Mouse (Mus musculus) stomach, embryonic 15.5 days (tissue): ENCODE data around the gene Glo1. TPM values are rescaled to one million over a fixed set of nuclear protein-coding genes. Genes with fewer than 3 reads are reported as not detected.

Experiments used
- ATAC-seq: fragments of 200-750 bp; cut with Nextera tagmentation; 2 replicates; pipeline ENCODE4 v1.8.0; 2017; ENCODE audit warnings: low read depth, moderate number of reproducible peaks, moderate TSS enrichment; ENCODE audit not compliant: insufficient read depth, low FRiP score
- H3K27ac ChIP-seq: fragments of 300-500 bp; sonication (generic); 2 replicates; pipeline ENCODE4 v1.5.1; 2015; ENCODE audit warnings: mild to moderate bottlenecking, inconsistent platforms
- H3K27me3 ChIP-seq: fragments of 300-500 bp; sonication (generic); replicated peaks from 2 replicates; pipeline ENCODE4 v1.6.1; 2015; ENCODE audit warnings: inconsistent platforms
- H3K36me3 ChIP-seq: fragments of 300-500 bp; sonication (generic); 2 replicates; pipeline ENCODE4 v1.6.1; 2015; ENCODE audit warnings: inconsistent platforms
- H3K4me1 ChIP-seq: fragments of 300-500 bp; sonication (generic); 2 replicates; pipeline ENCODE4 v1.6.1; 2015; ENCODE audit warnings: inconsistent platforms
- H3K4me2 ChIP-seq: fragments of 300-500 bp; sonication (generic); 2 replicates; pipeline ENCODE4 v1.6.1; 2015; ENCODE audit warnings: mild to moderate bottlenecking, inconsistent platforms
- H3K4me3 ChIP-seq: fragments of 300-500 bp; sonication (generic); replicated peaks from 2 replicates; pipeline ENCODE4 v1.5.1; 2015; ENCODE audit warnings: inconsistent platforms
- H3K9ac ChIP-seq: fragments of 300-500 bp; sonication (generic); 2 replicates; pipeline ENCODE4 v1.6.1; 2015; ENCODE audit warnings: inconsistent platforms
- H3K9me3 ChIP-seq: fragments of 300-500 bp; sonication (generic); 2 replicates; pipeline ENCODE4 v1.6.1; 2016; ENCODE audit warnings: inconsistent platforms
- WGBS: fragments of 180-500 bp; shearing (Covaris S2); methylation state at CpG from one replicate; pipeline ENCODE4 v1.1.7; 2015; 5-methylcytosine and 5-hydroxymethylcytosine counted together
- polyA plus RNA-seq: library from polyadenylated mRNA; unstranded; fragments of >200 nt; fragmentation: Nextera tagmentation; extraction: Ambion mirVana; gene quantifications from 2 replicates; pipeline ENCODE4 v1.2.1, GENCODE M21; 2015

Glo1 gene
- polyA plus RNA-seq, 1 experiment from 2014 or later, result 221 TPM

GRCm38 (mm10) chr17:30575121-30575904 lies 51.4 kb downstream of the Glo1 start:
- Histone ChIP-seq H3K4me1 (peaks cover 17% of the 10 kb centered on the region; the same call in 1 of the 2 replicates), H3K4me3 (peak overlapping the region; percentile 83), H3K9me3 (no peaks in the 10 kb centered on the region), H3K27me3 (no peaks in the 10 kb centered on the region), H3K9ac (peak overlapping the region; percentile 73), H3K4me2 (peak overlapping the region; percentile 64), H3K27ac (peak overlapping the region; percentile 92), H3K36me3 (no peaks in the 10 kb centered on the region)
- 3% methylated on average over 35 of the region's 35 CpGs for WGBS
- ATAC-seq, result no peak

- Histone ChIP-seq H3K27ac (no peak overlapping the region), H3K4me1 (peaks cover 22% of the 10 kb centered on the region; the same call in 1 of the 2 replicates), H3K27me3 (no peaks in the 10 kb centered on the region), H3K4me2 (peak overlapping the region; percentile 64; the same call in 1 of the 2 replicates), H3K9me3 (no peaks in the 10 kb centered on the region), H3K9ac (no peak overlapping the region), H3K4me3 (peak overlapping the region; percentile 83), H3K36me3 (no peaks in the 10 kb centered on the region)
- 64% methylated on average over 8 of the region's 8 CpGs for WGBS
- no peak for ATAC-seq
Measured at GRCm38 (mm10) chr17:30574783-30575075, 51.9 kb downstream of the Glo1 start.

GRCm38 (mm10) chr17:30573990-30574782 lies 52.5 kb downstream of the Glo1 start:
- Histone ChIP-seq H3K9me3 (no peaks in the 10 kb centered on the region), H3K27me3 (no peaks in the 10 kb centered on the region), H3K36me3 (no peaks in the 10 kb centered on the region), H3K4me1 (peaks cover 24% of the 10 kb centered on the region; the same call in 1 of the 2 replicates), H3K27ac (no peak overlapping the region), H3K4me3 (peak overlapping the region; percentile 83; the same call in 1 of the 2 replicates), H3K4me2 (0 out of 2 replicates have a peak overlapping the region, but pooled peaks have one; percentile 64), H3K9ac (no peak overlapping the region)
- WGBS, result 60% methylated on average over 8 of the region's 8 CpGs
- ATAC-seq, result no peak

GRCm38 (mm10) chr17:30570971-30571370 lies 55.7 kb downstream of the Glo1 start:
- no peaks in the 10 kb centered on the region for H3K36me3 ChIP-seq
- H3K4me2 ChIP-seq, result no peak overlapping the region
- 43% methylated on average over 3 of the region's 3 CpGs for WGBS
- no peak overlapping the region for H3K27ac ChIP-seq
- no peak overlapping the region for H3K4me3 ChIP-seq
- H3K9me3 ChIP-seq, result no peaks in the 10 kb centered on the region
- H3K9ac ChIP-seq, result no peak overlapping the region
- H3K27me3 ChIP-seq, result no peaks in the 10 kb centered on the region
- H3K4me1 ChIP-seq, result peaks cover 20% of the 10 kb centered on the region; the same call in 1 of the 2 replicates
- ATAC-seq, result no peak

- H3K27ac ChIP-seq, result no peak overlapping the region
- H3K27me3 ChIP-seq, result no peaks in the 10 kb centered on the region
- H3K9ac ChIP-seq, result no peak overlapping the region
- ATAC-seq, result peak; percentile 63; the same call in 1 of the 2 replicates
- H3K4me3 ChIP-seq, result no peak overlapping the region
- 33% methylated on average over 8 of the region's 8 CpGs for WGBS
- H3K9me3 ChIP-seq, result no peaks in the 10 kb centered on the region
- no peaks in the 10 kb centered on the region for H3K36me3 ChIP-seq
- peaks cover 20% of the 10 kb centered on the region; the same call in 1 of the 2 replicates for H3K4me1 ChIP-seq
- no peak overlapping the region for H3K4me2 ChIP-seq
Measured at GRCm38 (mm10) chr17:30570173-30570572, 56.5 kb downstream of the Glo1 start.

GRCm38 (mm10) chr17:30568473-30568872 lies 58.2 kb downstream of the Glo1 start:
- no peak for ATAC-seq

GRCm38 (mm10) chr17:30564971-30565370 lies 61.7 kb downstream of the Glo1 start:
- 85% methylated on average over 7 of the region's 7 CpGs for WGBS
- Histone ChIP-seq H3K27me3 (no peaks in the 10 kb centered on the region), H3K4me2 (no peak overlapping the region)

More at GRCm38 (mm10) chr17:30568473-30568872, 58.2 kb downstream of the Glo1 start:
- Histone ChIP-seq H3K9me3 (no peaks in the 10 kb centered on the region), H3K4me3 (no peak overlapping the region), H3K4me2 (no peak overlapping the region), H3K27ac (no peak overlapping the region), H3K27me3 (no peaks in the 10 kb centered on the region), H3K4me1 (peaks cover 15% of the 10 kb centered on the region; the same call in 1 of the 2 replicates), H3K36me3 (no peaks in the 10 kb centered on the region), H3K9ac (no peak overlapping the region)

GRCm38 (mm10) chr17:30564407-30564806 lies 62.3 kb downstream of the Glo1 start:
- no peaks in the 10 kb centered on the region for H3K27me3 ChIP-seq
- H3K4me3 ChIP-seq, result no peak overlapping the region
- 71% methylated on average over 3 of the region's 3 CpGs for WGBS
- H3K9ac ChIP-seq, result no peak overlapping the region
- H3K9me3 ChIP-seq, result no peaks in the 10 kb centered on the region
- no peak overlapping the region for H3K27ac ChIP-seq
- H3K4me2 ChIP-seq, result no peak overlapping the region
- no peaks in the 10 kb centered on the region for H3K4me1 ChIP-seq
- no peaks in the 10 kb centered on the region for H3K36me3 ChIP-seq
- ATAC-seq, result no peak

More at GRCm38 (mm10) chr17:30564971-30565370, 61.7 kb downstream of the Glo1 start:
- no peaks in the 10 kb centered on the region for H3K9me3 ChIP-seq
- H3K36me3 ChIP-seq, result no peaks in the 10 kb centered on the region
- no peak overlapping the region for H3K4me3 ChIP-seq
- H3K4me1 ChIP-seq, result 0 out of 2 replicates have a peak, but pooled peaks cover 4% of the 10 kb centered on the region
- no peak overlapping the region for H3K9ac ChIP-seq
- H3K27ac ChIP-seq, result no peak overlapping the region
- ATAC-seq, result no peak

- no peaks in the 10 kb centered on the region for H3K9me3 ChIP-seq
- H3K9ac ChIP-seq, result no peak overlapping the region
- H3K36me3 ChIP-seq, result no peaks in the 10 kb centered on the region
- H3K4me3 ChIP-seq, result no peak overlapping the region
- H3K27me3 ChIP-seq, result no peaks in the 10 kb centered on the region
- 65% methylated on average over 6 of the region's 6 CpGs for WGBS
- H3K4me1 ChIP-seq, result no peaks in the 10 kb centered on the region
- ATAC-seq, result no peak
- no peak overlapping the region for H3K27ac ChIP-seq
- no peak overlapping the region for H3K4me2 ChIP-seq
Measured at GRCm38 (mm10) chr17:30563484-30564075, 63.1 kb downstream of the Glo1 start.

GRCm38 (mm10) chr17:30562770-30563169 lies 63.9 kb downstream of the Glo1 start:
- H3K27me3 ChIP-seq, result no peaks in the 10 kb centered on the region
- no peaks in the 10 kb centered on the region for H3K4me1 ChIP-seq
- H3K9me3 ChIP-seq, result no peaks in the 10 kb centered on the region
- no peak overlapping the region for H3K9ac ChIP-seq
- 80% methylated on average over 2 of the region's 2 CpGs for WGBS
- no peak overlapping the region for H3K4me2 ChIP-seq
- H3K27ac ChIP-seq, result no peak overlapping the region
- H3K4me3 ChIP-seq, result no peak overlapping the region
- no peaks in the 10 kb centered on the region for H3K36me3 ChIP-seq
- ATAC-seq, result no peak

- 29% methylated on average over 3 of the region's 3 CpGs for WGBS
- Histone ChIP-seq H3K27me3 (no peaks in the 10 kb centered on the region), H3K9ac (no peak overlapping the region), H3K36me3 (no peaks in the 10 kb centered on the region), H3K27ac (no peak overlapping the region), H3K4me3 (no peak overlapping the region), H3K4me2 (no peak overlapping the region), H3K9me3 (no peaks in the 10 kb centered on the region), H3K4me1 (no peaks in the 10 kb centered on the region)
- no peak for ATAC-seq
Measured at GRCm38 (mm10) chr17:30559536-30559935, 67.1 kb downstream of the Glo1 start.

GRCm38 (mm10) chr17:30558623-30559022 lies 68.0 kb downstream of the Glo1 start:
- Histone ChIP-seq H3K27ac (no peak overlapping the region), H3K4me3 (no peak overlapping the region), H3K4me2 (no peak overlapping the region), H3K9me3 (no peaks in the 10 kb centered on the region), H3K4me1 (no peaks in the 10 kb centered on the region), H3K9ac (no peak overlapping the region), H3K27me3 (no peaks in the 10 kb centered on the region), H3K36me3 (no peaks in the 10 kb centered on the region)
- no peak for ATAC-seq
- 61% methylated on average over 2 of the region's 2 CpGs for WGBS
